Mouse (Mus musculus) midbrain, embryonic 14.5 days (tissue): ENCODE results near the gene Btbd9. TPM values are rescaled to one million over a fixed set of nuclear protein-coding genes. Genes with fewer than 3 reads are reported as not detected.

ENCODE experiments used
- ATAC-seq: fragments of 200-750 bp; cut with Nextera tagmentation; 2 replicates; pipeline ENCODE4 v1.8.0; 2017; ENCODE audit warnings: moderate number of reproducible peaks, moderate library complexity; ENCODE audit not compliant: low FRiP score, low TSS enrichment
- DNase-seq: peaks from one replicate; pipeline ENCODE4 v3.0.0-alpha.2; 2015
- H3K27ac ChIP-seq: fragments of 300-500 bp; sonication (generic); replicated peaks from 2 replicates; pipeline ENCODE4 v1.5.1; 2014; ENCODE audit warnings: mild to moderate bottlenecking, low read depth, low read length, moderate library complexity
- H3K27me3 ChIP-seq: fragments of 300-500 bp; sonication (generic); 2 replicates; pipeline ENCODE4 v1.6.1; 2014; ENCODE audit warnings: low read length, control low read depth, mixed read lengths; ENCODE audit not compliant: control insufficient read depth, insufficient read depth
- H3K36me3 ChIP-seq: fragments of 300-500 bp; sonication (generic); 2 replicates; pipeline ENCODE4 v1.6.1; 2014; ENCODE audit warnings: low read length, control low read depth; ENCODE audit not compliant: control insufficient read depth, insufficient read depth
- H3K4me1 ChIP-seq: fragments of 300-500 bp; sonication (generic); 2 replicates; pipeline ENCODE4 v1.6.1; 2014; ENCODE audit warnings: mild to moderate bottlenecking, antibody characterized with exemption, low read length, control low read depth; ENCODE audit not compliant: control insufficient read depth, insufficient read depth
- H3K4me2 ChIP-seq: fragments of 300-500 bp; sonication (generic); 2 replicates; pipeline ENCODE4 v1.6.1; 2014; ENCODE audit warnings: mild to moderate bottlenecking, low read length, moderate library complexity
- H3K4me3 ChIP-seq: fragments of 300-500 bp; sonication (generic); replicated peaks from 2 replicates; pipeline ENCODE4 v1.5.1; 2014; ENCODE audit warnings: low read depth, low read length
- H3K9ac ChIP-seq: fragments of 300-500 bp; sonication (generic); replicated peaks from 2 replicates; pipeline ENCODE4 v1.6.1; 2014; ENCODE audit warnings: mild to moderate bottlenecking, low read length, moderate library complexity
- H3K9me3 ChIP-seq: fragments of 300-500 bp; sonication (generic); 2 replicates; pipeline ENCODE4 v1.6.1; 2016; ENCODE audit warnings: low read length, control low read depth, mixed read lengths; ENCODE audit not compliant: control insufficient read depth
- WGBS: fragments of 180-500 bp; shearing (Covaris S2); extraction: QIAGEN DNeasy Blood & Tissue Kit; methylation state at CpG from one replicate; pipeline ENCODE4 v1.1.7; 2014; 5-methylcytosine and 5-hydroxymethylcytosine counted together
- polyA plus RNA-seq: library from polyadenylated mRNA; unstranded; fragments of >200 nt; fragmentation: Nextera tagmentation; extraction: Ambion mirVana; gene quantifications from 2 replicates; pipeline ENCODE4 v1.2.1, GENCODE M21; 2014

The Btbd9 gene
- polyA plus RNA-seq, 1 experiment from 2014 or later: 140 TPM

- DNase-seq (no peak), ATAC-seq (no peak)
- Histone ChIP-seq H3K9ac (no peak overlapping the region), H3K27me3 (no peaks in the 10 kb centered on the region), H3K36me3 (peaks cover 21% of the 10 kb centered on the region), H3K4me1 (no peaks in the 10 kb centered on the region), H3K4me2 (no peak overlapping the region), H3K9me3 (no peaks in the 10 kb centered on the region), H3K4me3 (no peak overlapping the region), H3K27ac (0 out of 2 replicates have a peak overlapping the region, but pooled peaks have one; percentile 13)
- 57% methylated on average over 4 of the region's 4 CpGs for WGBS
Measured at GRCm38 (mm10) chr17:30215741-30216140, 360.5 kb downstream of the Btbd9 start.

DNA sequence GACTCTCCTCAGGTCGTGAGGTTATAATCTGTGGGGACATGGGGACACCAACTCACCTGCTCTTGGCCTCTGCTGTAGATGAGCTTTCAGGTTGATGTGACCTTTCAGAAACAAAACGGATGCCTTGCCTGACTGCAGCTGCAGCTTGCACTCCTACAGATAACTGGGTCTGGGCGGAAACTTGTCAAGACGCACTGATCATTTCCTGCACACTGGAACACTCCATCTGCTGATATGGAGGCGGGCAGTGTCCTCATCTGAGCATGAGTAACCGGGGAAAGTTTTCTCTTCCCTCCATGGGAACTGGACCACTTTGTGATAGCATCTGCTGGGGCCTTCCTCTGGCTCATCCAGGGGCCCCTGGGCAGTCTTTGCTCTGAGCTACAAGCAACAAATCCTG is 361.9 kb downstream of the Btbd9 start:
- no peak overlapping the region for H3K4me2 ChIP-seq
- H3K27me3 ChIP-seq: no peaks in the 10 kb centered on the region
- no peak overlapping the region for H3K9ac ChIP-seq
- no peaks in the 10 kb centered on the region for H3K9me3 ChIP-seq
- DNase-seq (no peak), ATAC-seq (no peak)
- 90% methylated on average over 6 of the region's 6 CpGs for WGBS
- peaks cover 23% of the 10 kb centered on the region for H3K36me3 ChIP-seq
- no peaks in the 10 kb centered on the region for H3K4me1 ChIP-seq
- no peak overlapping the region for H3K4me3 ChIP-seq
- no peak overlapping the region for H3K27ac ChIP-seq

DNA sequence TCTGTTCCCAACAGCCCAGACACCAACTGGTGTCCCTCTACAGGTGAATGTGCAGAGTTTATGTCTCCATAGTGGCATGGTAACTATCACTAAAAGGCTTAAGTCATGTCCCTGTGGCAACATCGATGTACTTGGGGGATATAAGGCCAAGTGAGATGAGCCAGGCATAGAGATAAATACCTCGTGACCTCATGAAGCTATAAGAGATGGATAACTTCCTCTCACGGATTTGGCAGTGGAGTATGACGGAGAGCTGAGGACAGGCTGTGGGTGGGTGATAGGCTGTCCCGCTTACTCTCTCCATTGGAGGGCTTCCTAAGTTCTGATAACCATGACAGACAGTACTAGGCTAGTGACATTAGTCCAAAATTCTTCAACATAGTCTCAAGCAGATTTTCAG is 362.9 kb downstream of the Btbd9 start:
- Histone ChIP-seq H3K4me2 (no peak overlapping the region), H3K4me3 (no peak overlapping the region), H3K4me1 (no peaks in the 10 kb centered on the region), H3K9ac (no peak overlapping the region), H3K9me3 (no peaks in the 10 kb centered on the region), H3K27me3 (no peaks in the 10 kb centered on the region), H3K27ac (0 out of 2 replicates have a peak overlapping the region, but pooled peaks have one; percentile 32), H3K36me3 (peaks cover 28% of the 10 kb centered on the region)
- no peak for ATAC-seq
- DNase-seq: no peak
- WGBS: 91% methylated on average over 5 of the region's 5 CpGs

- DNase-seq: no peak
Measured at GRCm38 (mm10) chr17:30212647-30213046, 363.6 kb downstream of the Btbd9 start.

GRCm38 (mm10) chr17:30210936-30211335 is 365.4 kb downstream of the Btbd9 start:
- H3K4me2 ChIP-seq: no peak overlapping the region
- H3K27ac ChIP-seq: no peak overlapping the region
- H3K4me1 ChIP-seq: peaks cover 7% of the 10 kb centered on the region; the same call in 1 of the 2 replicates
- 92% methylated on average over 6 of the region's 6 CpGs for WGBS
- DNase-seq: no peak
- ATAC-seq: no peak
- H3K9ac ChIP-seq: no peak overlapping the region
- H3K9me3 ChIP-seq: no peaks in the 10 kb centered on the region
- H3K4me3 ChIP-seq: no peak overlapping the region
- peaks cover 36% of the 10 kb centered on the region for H3K36me3 ChIP-seq
- H3K27me3 ChIP-seq: no peaks in the 10 kb centered on the region

More at GRCm38 (mm10) chr17:30212647-30213046, 363.6 kb downstream of the Btbd9 start:
- H3K36me3 ChIP-seq: peaks cover 34% of the 10 kb centered on the region
- H3K9me3 ChIP-seq: no peaks in the 10 kb centered on the region
- H3K9ac ChIP-seq: no peak overlapping the region
- H3K27me3 ChIP-seq: no peaks in the 10 kb centered on the region
- H3K4me2 ChIP-seq: no peak overlapping the region
- H3K4me1 ChIP-seq: no peaks in the 10 kb centered on the region
- WGBS: 80% methylated on average over 12 of the region's 12 CpGs
- no peak overlapping the region for H3K4me3 ChIP-seq
- 0 out of 2 replicates have a peak overlapping the region, but pooled peaks have one; percentile 32 for H3K27ac ChIP-seq
- no peak for ATAC-seq

DNA sequence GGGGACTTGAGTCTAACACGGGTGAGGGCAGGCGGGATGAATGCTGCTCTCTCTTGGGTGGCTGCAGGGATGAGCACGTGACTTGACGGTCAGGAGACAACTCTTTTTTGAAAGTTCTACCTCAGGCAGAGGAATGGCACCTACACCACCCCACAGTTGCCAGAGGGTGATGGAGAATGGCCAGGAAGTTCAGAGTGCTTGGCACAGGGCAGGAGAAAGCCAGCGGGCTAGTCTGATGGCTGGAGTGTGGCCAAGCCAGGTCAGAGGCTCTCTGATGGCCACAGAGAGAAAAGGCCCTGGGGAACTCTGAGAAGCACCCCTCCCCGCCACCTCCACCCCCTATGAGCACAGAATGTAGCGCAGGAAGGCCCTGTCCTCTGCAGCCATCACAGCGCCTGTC is 366.0 kb downstream of the Btbd9 start:
- 0 out of 2 replicates have a peak overlapping the region, but pooled peaks have one; percentile 13 for H3K27ac ChIP-seq
- no peak overlapping the region for H3K4me2 ChIP-seq
- WGBS: 97% methylated on average over 8 of the region's 8 CpGs
- H3K9ac ChIP-seq: no peak overlapping the region
- H3K4me3 ChIP-seq: no peak overlapping the region
- DNase-seq: no peak
- peaks cover 9% of the 10 kb centered on the region; the same call in 1 of the 2 replicates for H3K4me1 ChIP-seq
- H3K9me3 ChIP-seq: no peaks in the 10 kb centered on the region
- no peak for ATAC-seq
- H3K27me3 ChIP-seq: no peaks in the 10 kb centered on the region
- peaks cover 36% of the 10 kb centered on the region for H3K36me3 ChIP-seq

- Histone ChIP-seq H3K27me3 (no peaks in the 10 kb centered on the region), H3K4me1 (peaks cover 52% of the 10 kb centered on the region), H3K4me3 (no peak overlapping the region), H3K27ac (no peak overlapping the region; the same call in 1 of the 2 replicates), H3K4me2 (no peak overlapping the region), H3K9ac (no peak overlapping the region), H3K36me3 (peaks cover 20% of the 10 kb centered on the region), H3K9me3 (no peaks in the 10 kb centered on the region)
- DNase-seq: no peak
- 95% methylated on average over 17 of the region's 17 CpGs for WGBS
- ATAC-seq: no peak
Measured at GRCm38 (mm10) chr17:30205062-30205825, 371.0 kb downstream of the Btbd9 start.

GRCm38 (mm10) chr17:30200283-30200682 is 376.0 kb downstream of the Btbd9 start:
- no peak overlapping the region for H3K9ac ChIP-seq
- 88% methylated on average over 4 of the region's 4 CpGs for WGBS
- peak overlapping the region; percentile 1; the same call in 1 of the 2 replicates for H3K27ac ChIP-seq
- H3K27me3 ChIP-seq: no peaks in the 10 kb centered on the region
- H3K4me2 ChIP-seq: no peak overlapping the region
- ATAC-seq: no peak
- peaks cover 78% of the 10 kb centered on the region for H3K4me1 ChIP-seq
- no peaks in the 10 kb centered on the region for H3K9me3 ChIP-seq
- H3K4me3 ChIP-seq: no peak overlapping the region
- DNase-seq: no peak
- H3K36me3 ChIP-seq: no peaks in the 10 kb centered on the region
